Mouse (Mus musculus) urinary bladder, postnatal 10 days (tissue): ENCODE measurements around the gene Asap3.

Source experiments
- DNase-seq: peaks from one replicate; pipeline ENCODE4 v3.0.0; 2022; ENCODE audit warnings: low spot score

Gene Asap3

DNA sequence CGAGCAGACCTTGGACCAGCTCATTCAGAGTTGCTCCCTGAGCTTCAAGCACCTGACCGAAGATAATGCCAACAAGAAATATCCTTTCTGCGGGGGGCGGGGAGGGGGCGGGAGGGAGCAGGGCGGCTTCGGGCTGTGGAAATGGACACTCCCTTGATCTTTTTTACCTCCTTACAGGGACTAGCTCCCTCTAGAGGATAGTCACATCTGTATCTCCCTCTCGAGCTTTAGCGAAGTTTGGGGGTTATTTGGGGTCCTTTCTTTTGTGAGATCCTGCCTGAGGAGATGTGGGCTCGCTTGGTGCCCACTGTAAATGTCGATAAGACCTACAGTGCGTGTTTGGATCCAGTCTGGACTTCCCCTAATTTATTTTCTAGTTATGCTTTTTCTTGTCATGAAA lies 24.8 kb upstream of the Asap3 start:
- no peak for DNase-seq

DNA sequence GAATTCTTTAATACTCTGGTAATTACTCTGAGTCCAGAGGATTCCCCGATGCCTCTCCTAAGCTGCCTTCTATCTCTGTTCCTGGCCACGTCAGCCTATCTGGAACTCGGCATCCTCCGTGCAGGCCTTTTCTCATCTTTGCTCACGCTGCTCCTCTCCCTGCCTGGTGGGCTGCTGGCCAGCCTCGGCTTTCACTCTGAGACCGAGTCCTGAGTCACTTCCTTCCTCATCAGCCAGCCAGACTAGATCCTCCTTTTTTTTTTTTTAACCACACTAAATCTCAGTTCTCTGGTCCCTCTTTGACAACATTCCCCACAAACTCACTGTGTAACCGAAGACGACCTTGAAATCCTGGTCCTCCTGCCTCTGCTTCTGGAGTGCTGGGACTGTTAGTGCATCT lies 20.8 kb upstream of the Asap3 start:
- no peak for DNase-seq

DNA sequence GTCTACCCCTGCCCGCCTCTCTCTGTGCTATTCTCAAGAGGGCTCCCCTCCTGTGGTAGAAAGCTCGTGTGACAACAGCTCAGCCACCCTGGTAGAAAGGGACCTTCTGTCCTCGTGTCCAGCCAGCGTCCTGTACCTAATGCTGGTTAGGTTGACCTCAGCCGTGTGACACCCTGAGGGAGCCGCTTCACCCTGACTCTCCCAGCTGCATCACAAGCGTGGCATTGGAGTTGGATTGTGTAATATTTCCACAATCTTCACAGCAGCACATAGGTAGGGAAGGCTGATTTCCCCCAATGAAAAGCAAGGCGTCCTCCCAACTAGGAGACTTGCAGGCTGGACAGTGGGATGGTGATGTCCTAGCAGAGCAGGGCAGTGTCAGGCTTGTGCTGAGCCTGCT lies 19.9 kb upstream of the Asap3 start:
- DNase-seq, result no peak

DNA sequence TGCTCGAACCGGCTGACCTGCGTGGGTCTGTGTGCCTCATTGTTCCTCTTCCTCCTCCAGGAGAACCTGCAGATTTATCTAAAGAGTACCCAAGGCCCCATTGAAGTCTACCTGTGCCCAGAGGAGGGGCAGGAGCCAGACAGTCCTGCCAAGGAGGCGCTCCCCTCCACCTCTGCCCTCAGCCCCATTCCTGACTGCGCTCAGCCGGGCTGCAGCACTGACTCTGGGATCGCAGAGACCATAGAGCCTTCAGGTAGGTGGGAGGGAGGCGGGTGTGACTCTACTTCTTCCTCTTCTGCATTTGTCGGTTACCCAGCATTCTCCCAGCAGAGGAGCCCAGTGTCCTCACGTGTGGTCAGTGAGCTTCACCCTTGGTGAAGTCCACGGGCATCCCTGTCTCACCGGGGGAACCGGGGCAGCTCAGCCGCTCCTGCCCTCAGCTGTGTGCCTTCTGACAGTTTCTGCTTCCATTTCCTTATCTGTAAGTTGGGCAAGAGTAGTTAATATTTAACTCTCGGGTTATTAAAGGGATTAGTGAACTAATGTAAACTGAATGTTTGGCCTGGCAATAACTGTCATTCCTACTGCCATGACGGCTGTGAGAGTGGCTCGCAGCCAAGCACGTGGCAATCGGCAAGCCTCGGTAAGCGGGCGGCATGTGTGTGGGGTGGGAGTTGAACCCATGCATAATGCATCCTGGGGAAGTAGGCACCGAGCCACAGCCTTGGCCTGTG lies 19.3 kb upstream of the Asap3 start:
- no peak for DNase-seq

DNA sequence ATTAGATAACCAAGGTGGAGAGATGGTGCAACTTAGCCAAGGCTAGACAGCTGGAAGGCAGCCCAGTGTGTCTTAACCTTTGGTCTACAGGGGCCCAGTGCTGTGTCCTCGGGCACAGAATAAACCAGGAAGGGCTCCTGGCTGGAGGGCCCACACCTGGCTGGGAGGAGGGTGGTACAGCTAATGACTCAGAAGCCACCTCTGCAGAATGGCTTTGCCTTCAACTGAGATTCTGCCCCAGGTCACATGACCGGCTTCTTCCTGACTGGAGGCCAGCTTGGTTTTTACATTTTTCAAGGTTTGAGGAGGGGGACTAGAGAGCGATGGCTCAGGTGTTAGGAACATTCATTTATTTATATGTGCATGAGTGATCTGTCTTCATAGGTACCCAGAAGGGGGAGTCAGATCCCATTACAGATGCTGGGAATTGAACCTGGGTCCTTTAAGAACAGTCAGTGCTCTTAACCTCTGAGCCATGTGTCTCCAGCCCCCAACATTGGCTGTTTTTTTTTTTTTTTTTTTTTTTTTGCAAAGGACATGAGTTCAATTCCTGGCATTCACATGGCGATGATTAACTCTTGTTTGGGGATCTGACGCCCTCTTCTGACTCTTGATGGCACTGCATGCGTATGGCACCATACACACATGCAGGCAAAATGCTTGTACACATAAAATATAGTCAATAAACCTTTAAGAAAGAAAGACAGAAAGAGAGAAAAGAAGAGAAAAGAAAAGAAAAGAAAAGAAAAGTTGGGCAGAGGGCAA lies 17.0 kb upstream of the Asap3 start:
- DNase-seq, result no peak

DNA sequence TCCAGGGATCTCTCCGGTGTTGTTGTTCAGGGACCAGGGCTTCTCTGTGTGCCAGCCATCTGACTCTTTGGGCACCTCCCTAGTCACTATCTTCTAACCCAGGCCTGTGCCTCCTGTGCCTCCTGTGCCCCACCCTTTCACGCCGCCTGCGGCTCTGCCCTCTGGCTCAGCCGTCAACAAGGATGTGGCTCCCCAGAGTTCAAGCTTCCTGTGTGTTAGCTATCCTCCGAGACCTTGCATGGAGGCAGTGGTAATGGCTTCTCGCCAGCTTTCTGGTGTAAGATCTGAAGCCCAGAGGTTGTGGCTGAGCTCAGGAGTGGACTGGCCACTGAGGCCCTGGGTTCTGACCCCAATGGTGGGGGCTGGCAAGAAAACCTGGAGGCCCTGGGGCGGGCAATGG lies 16.3 kb upstream of the Asap3 start:
- no peak for DNase-seq

DNA sequence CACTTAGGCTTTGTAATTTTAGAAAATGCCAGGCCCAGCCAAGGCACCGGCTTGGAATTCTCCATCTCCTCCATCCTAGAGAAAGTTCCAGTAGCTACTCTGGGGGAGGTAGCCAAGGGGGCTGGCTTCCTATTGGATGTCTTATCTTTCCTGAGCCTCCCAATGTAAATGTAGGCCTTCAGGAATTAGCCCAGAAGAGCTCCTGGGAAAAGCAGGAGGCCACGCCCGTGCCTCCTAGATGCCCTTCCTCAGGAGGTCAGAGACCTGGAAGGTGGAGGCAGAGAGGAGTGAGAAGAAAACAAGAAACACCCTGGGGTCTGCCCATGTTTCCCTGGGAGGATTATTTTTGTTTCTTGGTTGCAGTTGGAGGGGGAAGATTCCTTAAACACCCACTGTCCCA lies 12.6 kb upstream of the Asap3 start:
- DNase-seq, result no peak

DNA sequence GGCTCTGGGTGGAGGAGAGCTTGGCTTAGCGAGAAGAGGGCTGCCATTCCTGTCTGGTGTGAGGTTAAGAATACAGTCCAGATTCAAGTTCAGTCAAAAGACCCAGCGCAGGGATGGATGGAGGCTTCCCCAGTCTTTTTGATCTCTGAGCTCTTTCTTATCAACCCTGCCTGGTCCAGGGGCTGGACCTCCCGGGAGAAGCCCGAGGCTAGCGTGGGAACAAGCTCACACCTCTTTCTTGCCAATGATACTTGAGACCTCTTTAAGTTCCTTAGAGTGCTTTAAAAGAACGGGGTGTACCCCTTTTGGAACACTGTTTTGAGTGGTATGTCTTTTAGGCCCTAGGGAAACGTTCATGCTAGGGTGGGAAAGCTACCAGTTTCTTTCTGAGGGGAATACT lies 11.1 kb upstream of the Asap3 start:
- DNase-seq, result no peak

DNA sequence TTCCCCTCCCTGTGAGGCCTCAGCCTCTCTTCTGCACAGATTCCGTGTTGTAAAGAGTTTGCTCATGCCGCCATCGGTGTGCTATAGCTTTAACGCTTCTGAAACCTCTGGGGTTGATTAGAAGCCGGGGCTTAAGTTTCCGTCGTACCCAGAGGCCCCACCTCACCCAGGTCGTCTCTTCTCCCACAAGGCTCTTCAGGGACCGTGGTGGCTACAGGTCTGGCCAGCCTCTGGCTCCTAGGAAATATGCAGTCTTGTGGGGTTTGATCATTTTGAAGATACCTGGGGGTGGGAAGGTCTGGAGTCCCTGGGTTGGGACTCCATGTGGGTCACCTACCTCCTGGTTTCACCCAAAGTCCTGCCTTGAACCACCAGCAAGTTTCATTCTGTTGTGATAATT lies 10.5 kb upstream of the Asap3 start:
- DNase-seq, result no peak

DNA sequence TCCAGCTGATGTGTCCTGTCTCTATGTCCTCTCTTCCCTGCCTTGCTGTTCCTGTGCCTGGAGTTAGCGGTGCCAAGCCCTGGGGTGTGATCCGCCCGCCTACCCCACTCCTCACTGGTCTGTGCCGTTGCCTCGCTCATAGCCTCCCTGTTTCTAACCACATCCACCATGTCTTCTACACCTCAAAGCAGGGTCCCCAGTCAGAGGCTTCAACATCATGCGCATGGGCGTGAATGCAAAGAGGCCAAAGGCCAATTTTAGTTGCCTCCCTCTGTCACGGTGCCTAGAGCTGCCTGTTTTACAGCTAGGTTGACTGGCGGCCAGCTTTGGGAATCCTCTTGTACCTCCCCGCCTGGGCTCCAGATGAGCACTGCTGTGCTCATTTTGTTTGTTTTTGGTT lies 10.0 kb upstream of the Asap3 start:
- no peak for DNase-seq

DNA sequence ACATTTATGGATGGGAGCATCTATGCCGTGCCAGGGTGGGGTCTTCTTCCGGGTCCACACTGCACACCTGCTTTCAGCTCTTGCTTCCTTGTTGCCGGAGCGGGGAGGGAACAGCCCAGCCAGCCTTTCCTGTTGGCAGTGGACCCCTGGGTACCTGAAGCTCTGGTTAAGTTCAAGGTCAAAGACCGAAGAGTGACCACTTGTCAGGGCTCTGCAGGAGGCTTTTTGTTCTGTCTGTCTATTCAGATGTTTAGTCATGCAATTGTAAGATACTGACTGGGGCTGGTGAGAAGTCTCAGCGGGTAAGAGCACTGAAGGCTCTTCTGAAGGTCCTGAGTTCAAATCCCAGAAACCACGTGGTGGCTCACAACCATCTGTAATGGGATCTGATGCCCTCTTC lies 7.3 kb upstream of the Asap3 start:
- DNase-seq, result no peak

DNA sequence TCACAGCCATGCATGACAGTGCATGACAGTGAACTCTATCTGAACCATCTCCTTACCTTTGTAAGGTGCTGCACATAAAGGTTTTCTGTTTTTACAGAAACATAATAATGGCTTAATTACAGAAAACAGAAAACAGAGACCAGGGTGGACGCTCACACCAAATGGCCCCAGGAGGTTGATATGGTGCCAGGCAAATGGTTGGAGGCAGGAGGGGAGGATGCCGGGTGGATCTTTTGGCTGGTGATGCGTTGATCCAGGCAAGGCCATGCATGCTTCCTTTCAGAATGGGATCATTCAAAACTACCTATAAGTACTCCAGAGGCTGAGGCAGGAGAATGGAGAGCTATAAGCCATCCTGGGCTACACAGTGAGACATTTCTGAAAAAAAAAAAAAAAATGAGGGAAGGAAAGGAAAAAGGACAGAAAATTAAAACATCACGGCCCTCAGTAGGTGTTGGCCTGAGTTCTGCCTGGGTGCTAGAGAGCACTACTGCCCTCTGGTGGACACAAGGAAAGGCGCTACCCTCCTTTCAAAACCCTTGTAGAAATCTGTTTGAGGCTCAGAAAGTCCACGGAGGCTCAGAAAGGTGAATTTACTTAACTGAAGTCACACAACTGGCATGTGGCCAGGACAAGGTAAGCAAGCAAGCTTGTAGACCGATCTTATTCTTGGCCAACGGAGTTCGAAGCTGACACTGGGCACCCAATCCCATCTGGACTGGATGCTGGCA lies 6.4 kb upstream of the Asap3 start:
- DNase-seq, result no peak

DNA sequence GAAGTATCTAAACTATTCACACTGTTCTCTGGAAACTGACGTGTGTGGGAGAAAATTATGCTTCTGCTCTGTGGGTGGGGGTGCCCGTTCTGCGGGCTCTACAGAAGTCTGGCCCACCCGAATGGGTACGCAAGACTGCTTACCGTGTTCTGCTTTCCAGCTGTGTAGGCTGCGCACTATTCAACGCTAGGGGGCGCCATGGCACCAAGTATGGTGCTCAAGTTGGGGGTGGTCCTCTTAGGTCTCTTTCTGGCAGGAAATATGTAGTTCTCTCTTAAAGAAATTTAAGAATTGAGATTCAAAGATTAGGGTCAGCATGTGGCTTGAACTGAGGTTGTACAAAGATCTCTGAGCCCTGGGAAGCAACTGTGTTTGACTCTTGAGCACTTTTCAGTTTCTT lies 3.7 kb upstream of the Asap3 start:
- no peak for DNase-seq

DNA sequence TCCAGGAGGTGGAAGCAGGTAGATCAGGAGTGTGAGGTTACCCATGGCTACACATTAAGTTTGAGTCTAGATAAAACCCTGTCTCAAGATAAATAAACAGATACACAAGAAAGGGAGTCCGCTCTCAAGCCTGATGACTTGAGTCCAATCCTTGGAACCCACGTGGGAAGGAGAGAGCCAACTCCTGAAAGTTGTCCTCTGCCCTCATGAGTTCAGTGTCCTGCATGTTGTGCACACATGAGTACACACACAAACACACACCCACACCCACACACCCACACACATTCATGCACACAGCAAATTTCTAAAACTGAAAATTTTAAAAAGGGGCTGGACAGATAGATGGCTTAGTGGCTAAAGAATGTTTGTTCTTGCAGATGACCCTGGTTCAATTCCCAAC lies 1.4 kb upstream of the Asap3 start:
- no peak for DNase-seq

DNA sequence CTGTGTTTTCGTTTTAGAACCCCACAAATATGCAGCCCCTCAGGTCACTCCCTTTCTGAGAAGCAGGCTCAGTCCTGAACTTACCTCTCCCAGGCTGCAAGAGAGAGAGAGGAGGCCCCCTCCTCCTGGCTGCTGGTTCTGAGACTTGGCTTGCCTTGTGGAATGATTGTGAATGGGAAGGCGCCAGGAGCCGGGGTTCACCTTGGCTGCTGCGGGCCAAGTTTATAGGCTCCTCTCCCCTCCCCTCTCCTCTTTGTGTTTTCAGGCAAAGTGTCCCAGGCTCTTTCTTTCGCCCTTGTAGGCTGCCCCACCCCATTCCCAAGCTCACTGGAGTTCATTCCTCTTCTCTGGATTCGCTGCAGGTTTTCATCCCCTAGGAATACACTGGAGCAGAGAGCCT lies 778 bp downstream of the Asap3 start:
- DNase-seq, result no peak

DNA sequence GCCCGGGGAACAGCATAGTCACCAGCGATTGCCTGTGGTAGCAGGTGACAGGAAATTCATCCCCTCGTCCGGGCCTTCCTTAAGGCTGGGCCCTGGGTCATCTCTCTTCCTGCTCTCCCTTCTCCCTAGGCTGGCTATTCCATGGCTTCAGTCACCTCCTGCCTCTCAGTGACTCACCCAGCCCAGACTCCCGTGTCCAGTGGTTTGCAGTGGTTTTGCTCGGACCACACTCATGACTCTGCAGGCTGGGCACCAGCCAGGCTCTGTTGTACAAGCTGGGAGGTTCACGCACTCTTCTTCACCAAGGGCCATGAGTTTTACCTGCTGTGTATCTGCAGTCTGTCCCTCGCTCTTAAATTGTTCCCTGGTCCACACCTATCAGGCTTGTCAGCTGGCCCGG lies 4.8 kb downstream of the Asap3 start:
- no peak for DNase-seq

DNA sequence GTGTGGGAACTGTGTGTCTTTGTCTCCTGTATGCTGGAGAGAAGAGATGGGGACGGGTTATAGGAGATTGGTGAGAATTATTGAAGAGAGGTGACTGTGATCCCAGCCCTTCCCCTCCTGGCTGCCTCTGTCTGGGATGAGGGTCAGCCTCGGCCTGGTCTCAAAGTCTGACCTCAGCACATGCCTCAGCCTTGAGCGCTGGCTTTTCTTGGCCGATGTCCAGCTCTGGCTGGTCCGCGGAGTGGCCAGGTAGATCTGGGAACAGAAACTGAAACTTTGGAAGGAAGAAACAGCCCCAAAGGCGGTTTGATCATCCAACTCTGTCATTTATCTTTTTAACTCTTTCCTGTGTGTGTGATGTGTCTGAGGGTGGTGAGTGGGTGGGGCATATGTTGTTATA lies 7.5 kb downstream of the Asap3 start:
- no peak for DNase-seq

DNA sequence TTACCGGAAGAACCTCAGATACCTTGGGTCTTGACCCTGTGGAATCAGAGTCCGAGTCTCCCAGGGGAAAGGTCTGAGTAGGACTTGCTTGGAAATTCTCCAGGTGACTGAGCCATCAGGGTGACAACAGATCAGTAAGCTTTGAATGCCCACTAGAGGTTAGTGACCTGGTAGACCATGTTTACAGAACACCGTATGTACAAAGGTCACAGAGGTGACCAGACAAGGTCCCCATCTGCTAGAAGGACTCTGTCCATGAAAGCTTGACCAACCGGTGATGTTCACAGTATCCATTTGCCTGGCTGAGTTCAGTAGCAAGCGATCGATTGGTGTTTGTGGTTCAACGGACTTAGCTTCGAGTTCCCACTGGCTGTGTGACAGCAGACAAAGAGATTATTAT lies 8.7 kb downstream of the Asap3 start:
- no peak for DNase-seq

DNA sequence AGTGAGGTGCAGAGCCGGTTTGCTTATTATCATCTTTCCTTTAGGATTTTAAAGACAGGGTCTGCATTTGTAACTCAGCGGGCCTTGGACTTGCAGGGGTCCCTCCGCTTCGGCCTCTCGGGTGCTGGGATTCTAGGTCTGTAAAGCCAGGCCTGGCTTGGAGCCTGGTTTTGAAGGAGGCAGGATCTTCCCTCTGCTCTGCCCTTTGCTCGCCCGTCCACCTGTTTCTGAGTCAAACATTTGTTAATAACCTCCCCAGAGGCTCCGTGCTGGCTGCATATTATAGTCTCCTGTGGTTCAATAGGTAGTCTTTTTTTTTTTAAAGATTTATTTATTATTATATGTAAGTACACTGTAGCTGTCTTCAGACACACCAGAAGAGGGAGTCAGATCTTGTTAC lies 9.4 kb downstream of the Asap3 start:
- no peak for DNase-seq

DNA sequence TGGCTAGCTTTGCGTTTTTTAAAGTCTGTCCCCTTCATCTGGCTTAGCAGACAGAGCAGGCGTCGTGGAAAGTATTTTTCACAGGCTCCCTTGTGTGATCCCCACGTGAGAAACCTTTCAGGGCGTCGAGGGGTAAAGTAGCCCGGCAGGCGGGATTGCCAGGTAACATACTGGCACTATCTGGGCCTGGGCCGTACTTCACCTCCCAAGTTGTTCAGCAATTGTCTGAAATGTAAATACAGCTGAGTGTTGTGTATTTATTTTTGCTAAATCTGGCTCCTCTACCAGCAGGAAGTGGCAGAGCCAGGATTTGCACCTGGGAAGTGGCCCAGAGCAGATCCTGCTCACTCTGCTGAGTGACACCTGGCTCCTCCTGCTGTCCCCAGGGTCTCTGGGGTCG lies 10.9 kb downstream of the Asap3 start:
- no peak for DNase-seq

DNA sequence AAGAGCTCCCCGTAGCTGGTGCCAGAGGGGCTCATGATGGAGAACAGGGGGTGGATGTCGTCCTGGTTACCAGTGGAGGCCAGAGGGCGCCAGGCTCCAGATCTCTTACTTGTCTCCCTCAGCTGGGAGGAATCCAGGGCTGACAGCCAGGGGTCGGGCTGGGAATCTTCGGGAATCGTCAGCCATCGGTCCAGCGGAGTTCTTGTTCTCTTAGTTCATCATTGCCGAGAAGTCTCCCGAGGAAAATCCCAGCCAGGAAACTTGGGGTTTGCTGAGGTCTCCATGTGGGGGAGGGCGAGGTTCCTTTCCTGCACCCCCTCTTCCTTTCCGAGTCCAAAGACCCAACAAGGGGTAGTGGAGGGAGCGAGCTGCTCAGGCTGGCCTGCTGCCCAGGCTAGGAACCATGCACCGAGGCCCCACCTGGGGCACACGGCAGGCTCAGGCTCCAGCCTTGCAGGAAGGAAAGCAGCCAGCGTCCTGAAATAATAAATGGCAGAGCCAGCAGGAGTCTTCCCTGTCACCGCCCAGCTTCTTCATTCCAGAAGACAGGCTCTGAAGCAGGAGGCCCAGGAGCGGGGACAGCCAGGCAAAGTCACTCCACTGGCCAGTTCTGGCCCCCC lies 12.5 kb downstream of the Asap3 start:
- no peak for DNase-seq

DNA sequence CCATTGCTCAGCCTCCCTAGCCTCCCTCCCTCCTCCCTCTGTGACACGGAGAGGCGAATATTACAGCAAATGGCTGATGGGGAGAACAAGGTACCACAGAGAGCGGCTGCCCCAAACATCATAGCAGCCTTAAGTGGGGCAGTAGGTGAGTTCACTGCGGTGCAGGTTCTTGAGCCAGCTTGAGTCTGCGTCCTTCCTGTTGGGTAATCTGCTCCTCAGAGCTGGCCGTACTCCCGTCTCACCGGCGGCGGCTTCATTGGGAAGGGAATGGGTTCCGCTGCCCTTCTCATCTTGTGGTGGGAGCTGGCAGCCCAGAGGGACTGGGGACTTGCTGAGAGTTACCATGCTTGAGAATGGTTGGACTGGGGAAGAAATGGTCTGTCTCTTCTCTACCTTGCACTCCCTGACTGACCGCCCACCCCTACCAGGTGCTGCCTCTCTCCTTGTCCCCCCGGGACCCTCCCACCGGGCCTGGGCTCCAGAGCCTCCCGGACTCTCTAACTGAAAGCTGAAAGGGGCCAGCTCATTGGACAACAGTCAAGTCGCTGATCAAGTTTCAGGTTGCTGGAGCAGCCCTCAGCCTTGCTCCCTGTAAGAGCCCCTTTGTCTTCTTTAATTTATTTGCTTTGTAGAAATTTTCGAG lies 14.1 kb downstream of the Asap3 start:
- no peak for DNase-seq
